Mouse (Mus musculus): ENCODE results near the gene Dph7. TPM values are rescaled to one million over a fixed set of nuclear protein-coding genes. Genes with fewer than 3 reads are reported as not detected.

Gene Dph7
- 22.9 TPM for polyA plus RNA-seq (2015; fragmentation: Illumina TruSeq; extraction: RNeasy Lipid Tissue Mini Kit (QIAGEN cat#74804); ENCODE audit: insufficient read depth, low replicate concordance)

DNA sequence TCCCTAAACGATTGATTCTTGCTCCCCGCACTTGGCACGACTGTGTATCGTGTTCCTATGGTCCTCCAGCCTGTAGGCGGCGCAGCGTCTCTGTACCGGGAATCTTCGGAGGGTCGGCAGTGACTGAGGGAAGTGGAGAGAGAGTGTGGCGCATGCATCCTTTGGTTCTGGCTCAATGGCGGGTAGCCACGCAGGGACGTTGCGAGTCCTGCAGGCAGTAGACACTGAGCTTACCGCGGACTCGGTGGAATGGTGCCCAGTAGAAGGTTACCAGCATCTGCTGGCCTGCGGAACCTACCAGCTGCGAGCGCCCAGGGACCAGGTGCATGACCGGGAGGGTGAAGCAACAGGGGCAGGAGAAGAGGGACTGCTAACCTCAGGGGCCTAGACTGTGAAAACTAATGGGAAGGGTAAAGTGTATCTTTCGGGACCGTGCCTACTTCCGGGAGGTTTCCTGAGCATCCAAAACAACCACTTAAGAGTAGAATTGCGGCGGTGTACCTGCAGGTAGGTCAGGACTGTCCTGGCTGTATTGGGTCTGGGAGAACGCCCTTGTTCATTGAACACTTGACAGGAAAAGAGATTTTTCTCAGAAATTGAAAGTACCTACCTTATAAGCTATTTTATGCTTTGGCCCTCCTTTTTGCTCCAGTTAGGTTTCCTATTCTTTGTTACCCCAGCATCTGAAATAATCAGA, at the start of gene Dph7:
Gene Dph7, plus strand, starts transcription at position 97 of the 697 bp plus-strand sequence.

DNA sequence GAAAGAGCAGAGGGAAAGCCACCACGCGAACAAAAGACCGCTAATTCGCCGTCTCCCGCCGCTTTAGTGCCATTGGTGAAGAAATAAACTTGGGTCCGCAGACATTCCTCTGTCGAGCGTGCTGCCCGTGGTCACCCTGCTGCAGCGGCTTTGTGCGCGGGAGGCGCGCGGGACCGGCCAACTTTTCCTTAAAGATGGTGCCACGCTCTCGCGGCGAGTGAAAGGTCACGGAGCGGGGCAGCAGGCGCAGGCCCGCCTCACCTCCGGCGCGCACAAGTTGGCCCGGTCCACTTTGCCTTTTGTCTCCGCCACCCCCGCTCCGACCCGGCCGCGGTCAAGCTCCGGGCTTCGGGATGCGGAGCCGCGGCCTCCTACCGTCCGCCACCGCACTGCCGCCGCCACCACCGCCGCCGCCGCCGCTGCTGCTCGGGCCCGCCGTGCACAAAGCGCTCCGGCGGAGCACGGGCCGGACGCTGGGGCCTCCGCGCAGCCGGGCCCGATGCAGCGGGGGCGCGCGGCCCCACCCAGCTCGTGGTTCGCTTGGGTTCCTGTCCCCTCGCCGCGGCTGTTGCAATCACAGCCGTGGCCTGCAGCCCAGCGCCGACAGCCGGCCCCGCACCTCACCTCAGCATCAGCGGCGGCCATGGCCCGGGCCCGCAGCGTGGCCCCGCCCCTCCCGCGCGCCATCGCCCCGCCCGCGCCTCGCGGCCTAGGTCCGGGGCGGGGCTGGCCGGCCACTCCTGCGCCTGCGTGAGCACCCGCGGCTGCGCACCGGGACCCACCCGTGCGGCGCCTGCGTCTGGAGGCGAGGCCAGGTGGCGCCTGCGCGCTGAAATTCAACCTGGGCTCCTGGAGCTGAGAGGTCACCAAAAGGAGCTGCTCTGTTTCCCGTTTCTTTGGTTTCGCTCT, 43.0 kb upstream of the Dph7 start, which contains the start of gene Ehmt1:
Gene Ehmt1, minus strand, starts transcription at position 685 of the 909 bp plus-strand sequence.

DNA sequence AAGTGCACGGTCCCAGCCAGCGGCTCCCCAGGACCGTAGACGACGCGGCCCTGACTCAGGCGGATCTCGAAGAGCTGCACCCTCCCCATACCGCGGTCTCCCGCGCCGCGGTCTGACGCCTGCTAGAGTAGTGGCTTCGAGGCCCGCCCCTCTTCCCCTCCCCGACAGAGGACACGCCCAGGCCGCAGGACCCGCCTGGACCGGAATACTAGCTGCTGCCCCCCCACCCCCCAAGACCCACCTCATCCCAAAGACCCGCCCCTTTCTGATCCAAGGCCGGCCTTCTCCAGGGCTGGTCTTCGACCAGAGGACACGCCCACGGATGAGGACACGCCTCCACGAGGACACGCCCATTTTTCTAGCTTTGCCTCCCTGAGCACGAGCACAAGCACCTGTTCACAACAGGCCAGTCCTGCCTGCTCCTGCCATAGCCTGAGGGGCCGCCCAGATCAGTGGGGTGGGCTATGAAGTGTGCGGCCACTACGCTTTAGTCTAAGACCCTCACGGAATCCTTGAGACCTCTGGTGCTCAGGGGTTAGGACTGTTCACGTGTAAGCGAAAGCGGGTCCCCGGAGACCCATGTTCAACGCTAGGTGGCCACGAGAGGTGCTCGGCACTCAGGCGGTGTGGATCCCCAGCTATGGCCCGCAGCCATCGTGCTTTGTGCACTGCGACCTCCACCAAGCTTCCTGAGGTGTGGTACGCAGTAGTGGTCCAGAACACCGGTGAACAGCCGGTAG, 27.0 kb upstream of the Dph7 start, which contains the start of gene Arrdc1:
Gene Arrdc1, minus strand, starts transcription at position 196 of the 740 bp plus-strand sequence.

DNA sequence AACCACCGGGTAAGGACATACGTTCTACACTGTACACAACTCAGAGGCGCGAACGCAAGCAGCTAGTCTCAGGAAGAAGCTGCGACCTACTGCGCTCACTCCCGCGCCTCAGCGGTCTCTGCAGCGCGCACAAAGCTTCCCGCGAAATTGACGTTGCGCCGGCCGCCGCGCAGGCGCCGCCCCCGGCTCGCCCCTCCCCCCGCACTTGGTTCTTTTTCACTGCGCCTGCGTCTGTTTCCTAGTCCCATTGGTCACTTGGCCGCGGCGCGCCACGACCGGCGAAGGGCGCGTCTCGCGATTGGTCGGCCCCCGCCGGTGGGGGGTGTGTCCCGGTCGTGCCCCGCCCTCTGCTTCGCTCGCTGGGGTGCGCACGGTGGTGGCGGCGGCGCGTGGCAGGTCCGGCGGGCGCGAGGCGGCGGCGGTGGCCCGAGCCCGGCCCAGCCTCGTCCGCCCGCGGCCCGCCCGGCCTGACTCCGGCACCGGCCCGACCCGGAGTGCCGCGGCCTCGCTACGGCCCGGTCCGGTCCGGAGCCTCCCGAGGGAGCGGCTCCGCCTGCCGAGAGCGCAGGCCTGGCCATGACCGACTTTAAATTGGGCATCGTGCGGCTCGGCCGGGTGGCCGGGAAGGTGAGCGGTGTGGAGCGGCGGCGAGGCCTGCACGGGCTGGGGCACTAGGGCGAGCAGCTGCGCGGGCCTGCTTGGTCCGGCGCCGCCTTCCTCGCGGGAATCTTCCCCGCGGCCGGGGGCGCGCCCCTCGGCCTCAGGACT, 12.6 kb upstream of the Dph7 start, which contains the start of gene Zmynd19:
Gene Zmynd19, plus strand, starts transcription at position 372 of the 768 bp plus-strand sequence.

DNA sequence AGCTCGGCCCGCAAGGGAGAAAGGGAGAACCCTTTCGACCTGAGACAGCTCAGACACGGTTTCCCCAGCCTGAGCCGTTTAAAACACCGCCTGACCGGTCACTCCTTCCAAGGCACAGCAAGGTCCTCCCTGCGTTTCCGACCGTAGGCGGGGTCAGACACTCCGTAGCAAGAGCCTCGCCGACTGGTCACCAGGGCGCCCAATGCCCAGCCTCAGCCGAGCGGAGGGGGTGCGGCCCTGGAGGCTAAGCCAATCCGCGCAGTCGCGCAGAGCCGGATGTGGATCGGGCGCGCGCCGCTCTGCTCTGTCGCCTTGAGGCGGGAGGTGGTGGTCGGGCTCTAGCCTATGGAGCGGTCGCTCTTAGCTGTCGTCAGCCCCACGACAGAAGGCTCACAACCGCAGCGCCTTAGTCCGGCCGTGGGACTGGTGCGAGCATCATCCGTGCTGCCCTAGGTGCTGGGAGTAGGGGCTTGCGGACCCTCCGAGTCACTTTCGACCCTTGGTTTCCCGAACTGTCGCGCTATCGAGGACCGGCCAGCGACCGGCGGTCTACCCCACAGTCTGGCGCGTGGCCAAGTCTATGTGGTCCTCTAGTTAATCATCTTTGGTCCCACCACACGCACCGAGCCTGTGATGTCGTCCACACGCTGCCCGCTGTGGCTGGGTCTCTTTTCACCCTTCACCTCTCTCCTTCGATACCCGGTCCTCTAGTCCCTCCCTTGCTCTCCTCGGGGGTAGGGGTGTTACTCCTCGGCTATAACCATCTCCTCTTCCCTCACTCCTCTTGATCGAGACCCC, 12.9 kb downstream of the Dph7 start, which contains the start of gene Mrpl41:
Gene Mrpl41, minus strand, starts transcription at position 193 of the 798 bp plus-strand sequence.

DNA sequence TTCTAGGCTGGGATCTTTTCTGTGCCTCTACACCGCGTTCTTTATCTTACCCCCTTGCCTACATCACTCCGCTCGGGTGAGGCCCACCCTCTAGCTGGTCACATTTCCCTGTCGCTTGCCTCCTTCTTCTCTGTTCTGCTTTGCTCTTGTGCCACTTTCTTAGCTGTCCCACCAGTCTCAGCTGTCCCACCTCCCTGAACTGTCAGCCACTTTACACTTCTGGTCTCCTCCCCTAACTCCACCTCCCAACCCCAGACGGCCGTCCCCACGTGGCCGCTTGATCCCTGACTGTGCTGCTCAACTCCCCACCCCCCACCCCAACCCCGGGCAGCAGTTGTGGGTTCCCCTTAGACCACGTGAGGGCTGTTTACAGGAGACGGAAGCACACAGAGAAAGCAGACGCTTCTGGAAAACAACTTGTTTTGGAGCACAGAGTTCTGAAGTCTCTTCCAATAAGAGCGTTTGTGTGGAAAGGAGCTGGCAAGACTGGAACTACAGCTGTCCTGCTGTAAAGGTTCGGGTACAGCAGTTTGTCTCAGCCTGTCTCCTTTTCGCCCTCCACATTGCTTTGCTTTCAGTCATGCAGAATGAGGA, 13.6 kb downstream of the Dph7 start, which contains the start of gene Pnpla7:
Gene Pnpla7, plus strand, starts transcription at position 330 of the 594 bp plus-strand sequence.

Other genes with a start within 250 kb of the Dph7 start
- gene Cacna1b, start 199.2 kb upstream of the Dph7 start, polyA plus RNA-seq (2015; fragmentation: Illumina TruSeq; extraction: RNeasy Lipid Tissue Mini Kit (QIAGEN cat#74804); ENCODE audit: insufficient read depth, low replicate concordance) = 1.4 TPM
- gene Ehmt1, start 42.8 kb upstream of the Dph7 start, polyA plus RNA-seq (2015; fragmentation: Illumina TruSeq; extraction: RNeasy Lipid Tissue Mini Kit (QIAGEN cat#74804); ENCODE audit: insufficient read depth, low replicate concordance) = 40.7 TPM
- gene Arrdc1, start 27.1 kb upstream of the Dph7 start, polyA plus RNA-seq (2015; fragmentation: Illumina TruSeq; extraction: RNeasy Lipid Tissue Mini Kit (QIAGEN cat#74804); ENCODE audit: insufficient read depth, low replicate concordance) = 90.3 TPM
- 14.0 TPM for gene Zmynd19, start 12.6 kb upstream of the Dph7 start, polyA plus RNA-seq (2015; fragmentation: Illumina TruSeq; extraction: RNeasy Lipid Tissue Mini Kit (QIAGEN cat#74804); ENCODE audit: insufficient read depth, low replicate concordance)
- gene Mrpl41, start 12.7 kb downstream of the Dph7 start, polyA plus RNA-seq (2015; fragmentation: Illumina TruSeq; extraction: RNeasy Lipid Tissue Mini Kit (QIAGEN cat#74804); ENCODE audit: insufficient read depth, low replicate concordance) = 39.9 TPM
- gene Pnpla7, start 13.6 kb downstream of the Dph7 start, polyA plus RNA-seq (2015; fragmentation: Illumina TruSeq; extraction: RNeasy Lipid Tissue Mini Kit (QIAGEN cat#74804); ENCODE audit: insufficient read depth, low replicate concordance) = 59.7 TPM
- 15.8 TPM for gene Nsmf, start 92.0 kb downstream of the Dph7 start, polyA plus RNA-seq (2015; fragmentation: Illumina TruSeq; extraction: RNeasy Lipid Tissue Mini Kit (QIAGEN cat#74804); ENCODE audit: insufficient read depth, low replicate concordance)
- gene Entpd8, start 117.9 kb downstream of the Dph7 start, polyA plus RNA-seq (2015; fragmentation: Illumina TruSeq; extraction: RNeasy Lipid Tissue Mini Kit (QIAGEN cat#74804); ENCODE audit: insufficient read depth, low replicate concordance) = not detected
- gene Noxa1, start 132.7 kb downstream of the Dph7 start, polyA plus RNA-seq (2015; fragmentation: Illumina TruSeq; extraction: RNeasy Lipid Tissue Mini Kit (QIAGEN cat#74804); ENCODE audit: insufficient read depth, low replicate concordance) = not detected
- 4.6 TPM for gene Nrarp, start 218.4 kb downstream of the Dph7 start, polyA plus RNA-seq (2015; fragmentation: Illumina TruSeq; extraction: RNeasy Lipid Tissue Mini Kit (QIAGEN cat#74804); ENCODE audit: insufficient read depth, low replicate concordance)
- gene Tor4a, start 234.5 kb downstream of the Dph7 start, polyA plus RNA-seq (2015; fragmentation: Illumina TruSeq; extraction: RNeasy Lipid Tissue Mini Kit (QIAGEN cat#74804); ENCODE audit: insufficient read depth, low replicate concordance) = 31.7 TPM
- gene Nelfb, start 249.1 kb downstream of the Dph7 start, polyA plus RNA-seq (2015; fragmentation: Illumina TruSeq; extraction: RNeasy Lipid Tissue Mini Kit (QIAGEN cat#74804); ENCODE audit: insufficient read depth, low replicate concordance) = 52.5 TPM

All from spleen, adult 10 weeks (tissue).